Mouse (Mus musculus) left cerebral cortex, postnatal 10 days (tissue): ENCODE results near the gene Dtl. TPM values are rescaled to one million over a fixed set of nuclear protein-coding genes. Genes with fewer than 3 reads are reported as not detected.
A peak's percentile ranks its signal among the peaks of the same experiment; 100 is the strongest.

ENCODE experiments used
- DNase-seq, 2 experiments: peaks; one replicate each; pipeline ENCODE4 v3.0.0; 2021 to 2022; ENCODE audit warnings: low spot score in 2 of 2, mixed read lengths in 1 of 2; ENCODE audit errors: extremely low spot score in 1 of 2
- intact Hi-C: fragments of 180-260 bp; cut with DNase I; formaldehyde crosslinking; loops from one replicate; pipeline ENCODE4 v1.15.1; 2025
- total RNA-seq, 2 experiments: library from RNA; stranded (reverse); gene quantifications; 2 replicates each; pipeline ENCODE4 v1.2.3; 2021

The Dtl gene
- total RNA-seq, 2 experiments from 2014 or later: 4.3 to 4.7 TPM

DNA sequence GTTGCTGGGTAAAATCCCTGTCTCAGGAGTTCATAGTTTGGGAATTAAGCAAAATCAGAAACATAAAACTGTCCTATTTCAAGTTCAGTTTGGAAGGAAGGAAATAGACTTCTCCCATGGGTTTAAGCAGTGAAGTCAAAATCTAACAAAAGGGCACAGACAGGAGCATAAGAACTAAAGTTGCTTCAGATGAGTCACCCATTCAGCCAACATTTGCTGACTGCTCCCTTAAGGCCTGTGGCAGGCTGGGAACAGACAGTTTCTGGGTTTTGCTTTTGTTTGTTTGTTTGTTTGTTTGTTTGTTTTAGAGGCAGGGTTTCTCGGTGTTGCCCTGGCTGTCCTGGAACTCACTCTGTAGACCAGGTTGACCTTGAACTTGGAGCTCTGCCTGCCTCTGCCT lies 78.7 kb downstream of the Dtl start:
- DNase-seq: no peak
- intact Hi-C loops: loop anchor here (5.0 kb wide), 1 partner anchor 64 kb away; no protein-coding TSS in a partner anchor

DNA sequence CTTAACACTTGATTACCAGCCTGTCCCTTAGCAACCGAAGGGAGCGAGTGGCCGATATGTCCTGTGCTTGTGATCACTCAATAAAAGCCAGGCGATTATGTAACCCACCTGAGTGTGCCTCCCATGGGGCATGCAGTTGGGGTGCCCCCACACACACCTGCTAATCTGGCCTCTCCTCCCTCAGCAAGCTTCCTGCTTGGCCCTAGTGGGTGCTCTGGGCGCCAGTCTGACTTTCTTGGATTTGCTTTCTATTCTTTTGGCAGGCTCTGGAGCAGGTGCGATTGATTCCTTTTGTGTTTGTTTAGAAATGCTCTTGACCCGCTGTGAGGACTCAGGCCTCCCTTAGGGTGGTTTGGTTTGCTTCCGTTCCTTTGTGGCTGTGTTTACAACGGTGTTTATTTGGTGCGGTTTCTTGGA lies 80.3 kb downstream of the Dtl start:
- intact Hi-C loops: loop anchor here (5.0 kb wide), 1 partner anchor 63 kb away; no protein-coding TSS in a partner anchor
- DNase-seq: peak in 1 of 2 experiments; percentile 39

DNA sequence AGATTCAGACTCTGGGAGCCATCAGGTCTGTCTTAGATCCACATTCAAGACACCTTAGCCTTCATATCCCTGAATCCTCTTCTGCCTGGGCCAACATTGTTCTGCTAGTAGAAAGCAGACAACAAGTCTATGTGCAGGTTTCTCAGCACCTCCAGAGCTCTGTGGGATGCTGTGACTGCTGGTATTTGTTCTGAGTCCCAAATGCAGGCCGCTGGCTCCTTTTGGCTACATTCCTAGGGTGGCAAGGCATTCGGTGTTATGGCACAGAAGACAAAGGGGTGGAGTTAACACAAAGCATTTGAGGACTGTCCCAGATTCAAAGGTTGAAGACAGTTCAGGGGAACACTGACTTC lies 81.1 kb downstream of the Dtl start:
- intact Hi-C loops: no loop called here
- DNase-seq: no peak

DNA sequence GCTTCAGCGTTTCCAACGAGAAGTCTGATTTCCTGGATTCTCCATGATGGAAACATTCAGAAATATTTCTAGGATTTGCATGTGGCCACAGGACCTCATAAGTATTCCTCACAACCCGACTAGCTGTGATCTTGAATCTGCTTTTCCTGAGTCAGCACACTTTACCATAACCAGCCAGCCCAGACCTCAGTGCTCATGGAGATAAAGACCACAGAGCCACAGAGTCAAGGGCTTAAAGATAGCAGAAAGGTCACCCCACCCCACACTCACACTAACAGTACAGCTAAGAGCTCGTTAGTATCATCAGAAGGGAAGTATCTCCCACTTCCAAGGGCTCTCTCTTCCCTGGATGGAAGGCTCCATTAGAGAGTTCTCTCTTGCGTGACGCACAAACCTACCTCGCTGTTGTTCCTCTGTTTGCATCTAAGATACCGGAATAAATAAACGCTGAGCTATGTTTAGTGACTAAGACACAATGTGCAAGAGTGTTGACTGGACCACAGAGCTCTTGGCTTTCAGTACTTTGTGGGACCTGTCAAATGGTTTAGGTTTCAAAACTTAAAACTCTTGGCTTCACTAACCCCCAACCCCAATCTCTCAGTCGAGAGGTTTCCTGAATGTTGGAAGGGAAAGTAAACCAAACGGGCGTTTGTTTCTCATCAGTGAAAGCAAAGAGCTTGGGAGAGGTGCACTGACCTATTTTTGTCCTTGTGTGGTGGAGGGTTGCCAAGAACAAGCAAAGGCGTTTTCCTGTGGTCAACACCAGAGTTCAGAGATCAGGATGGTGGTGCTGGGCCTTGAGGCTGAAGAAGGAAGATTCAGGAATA lies 81.7 kb downstream of the Dtl start:
- no peak for DNase-seq
- intact Hi-C loops: no loop called here

DNA sequence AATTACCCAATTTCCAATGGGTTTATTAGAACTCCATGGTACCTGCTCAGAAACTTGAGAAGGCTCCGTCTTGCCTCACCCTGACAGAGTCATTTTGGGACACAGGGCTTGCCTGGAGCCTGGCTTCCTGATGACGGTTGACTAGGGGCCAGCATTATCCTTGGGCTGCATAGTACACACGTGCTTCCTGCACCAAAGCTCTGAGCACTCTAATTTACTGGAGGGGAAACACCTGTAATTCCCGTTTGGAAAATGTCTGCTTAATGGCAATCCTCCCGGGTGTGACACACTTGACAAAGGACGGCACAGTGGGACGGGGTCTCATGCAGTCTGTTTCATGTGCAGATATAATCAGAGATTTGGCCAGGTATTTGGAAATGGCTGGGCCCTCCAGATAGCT lies 84.9 kb downstream of the Dtl start:
- intact Hi-C loops: no loop called here
- DNase-seq: peak in 1 of 2 experiments; percentile 42

Other genes with a start within 250 kb of the Dtl start
- gene Tmem206, start 249.6 kb downstream of the Dtl start, total RNA-seq: 10 to 100 TPM in 1 of 2 experiments, 1 to 10 TPM in 1; 9.8 to 11.5 TPM
- gene Ppp2r5a, start 172.3 kb downstream of the Dtl start, total RNA-seq: 10 to 100 TPM; 60.5 to 64.3 TPM
- 10 to 100 TPM; 33.1 to 35.2 TPM for gene Ints7, start 92 bp upstream of the Dtl start, total RNA-seq
- 100 to 1,000 TPM; 125 to 127 TPM for gene Lpgat1, start 142.3 kb upstream of the Dtl start, total RNA-seq
- gene Nek2, start 245.9 kb upstream of the Dtl start, total RNA-seq: 1 to 10 TPM; 3.6 TPM